Mouse (Mus musculus) intestine, embryonic 16.5 days (tissue): ENCODE data around the gene Cmah. TPM values are rescaled to one million over a fixed set of nuclear protein-coding genes. Genes with fewer than 3 reads are reported as not detected.

Source experiments
- ATAC-seq: fragments of 200-750 bp; cut with Nextera tagmentation; 2 replicates; pipeline ENCODE4 v1.8.0; 2017; ENCODE audit warnings: moderate TSS enrichment, moderate library complexity
- H3K27ac ChIP-seq: fragments of 300-500 bp; sonication (generic); 2 replicates; pipeline ENCODE4 v1.5.1; 2014; ENCODE audit warnings: mild to moderate bottlenecking, low read length
- H3K27me3 ChIP-seq: fragments of 300-500 bp; sonication (generic); replicated peaks from 2 replicates; pipeline ENCODE4 v1.6.1; 2014; ENCODE audit warnings: low read length, control low read depth, mixed read lengths; ENCODE audit not compliant: control insufficient read depth, insufficient read depth
- H3K36me3 ChIP-seq: fragments of 300-500 bp; sonication (generic); 2 replicates; pipeline ENCODE4 v1.6.1; 2014; ENCODE audit warnings: low read length, control low read depth; ENCODE audit not compliant: control insufficient read depth, insufficient read depth
- H3K4me1 ChIP-seq: fragments of 300-500 bp; sonication (generic); 2 replicates; pipeline ENCODE4 v1.6.1; 2014; ENCODE audit warnings: low read length, control low read depth, mixed read lengths; ENCODE audit not compliant: control insufficient read depth, insufficient read depth
- H3K4me2 ChIP-seq: fragments of 300-500 bp; sonication (generic); 2 replicates; pipeline ENCODE4 v1.6.1; 2014; ENCODE audit warnings: low read depth, low read length, control low read depth
- H3K4me3 ChIP-seq: fragments of 300-500 bp; sonication (generic); 2 replicates; pipeline ENCODE4 v1.5.1; 2014; ENCODE audit warnings: mild to moderate bottlenecking, low read length
- H3K9ac ChIP-seq: fragments of 300-500 bp; sonication (generic); 2 replicates; pipeline ENCODE4 v1.6.1; 2014; ENCODE audit warnings: low read depth, low read length
- H3K9me3 ChIP-seq: fragments of 300-500 bp; sonication (generic); 2 replicates; pipeline ENCODE4 v1.6.1; 2016; ENCODE audit warnings: low read length, control low read depth; ENCODE audit not compliant: control insufficient read depth
- WGBS: fragments of 180-500 bp; shearing (Covaris S2); extraction: QIAGEN DNeasy Blood & Tissue Kit; methylation state at CpG from one replicate; pipeline ENCODE4 v1.1.7; 2014; 5-methylcytosine and 5-hydroxymethylcytosine counted together
- polyA plus RNA-seq: library from polyadenylated mRNA; unstranded; fragments of >200 nt; fragmentation: Nextera tagmentation; extraction: Ambion mirVana; gene quantifications from 2 replicates; pipeline ENCODE4 v1.2.1, GENCODE M21; 2015

The Cmah gene
- polyA plus RNA-seq, 1 experiment from 2014 or later = 0.27 TPM

- H3K4me2 ChIP-seq = no peak overlapping the region
- WGBS = 92% methylated on average over 4 of the region's 4 CpGs
- no peak overlapping the region for H3K9ac ChIP-seq
Measured at GRCm38 (mm10) chr13:24488526-24489070, 161.4 kb downstream of the Cmah start.

GRCm38 (mm10) chr13:24489515-24489914 is 162.3 kb downstream of the Cmah start:
- WGBS = 80% methylated on average over 3 of the region's 3 CpGs
- no peak overlapping the region for H3K4me3 ChIP-seq
- no peak overlapping the region for H3K27ac ChIP-seq
- no peak overlapping the region for H3K9ac ChIP-seq
- H3K4me1 ChIP-seq = no peaks in the 10 kb centered on the region
- H3K4me2 ChIP-seq = no peak overlapping the region
- no peaks in the 10 kb centered on the region for H3K27me3 ChIP-seq
- H3K36me3 ChIP-seq = no peaks in the 10 kb centered on the region
- ATAC-seq = no peak
- H3K9me3 ChIP-seq = no peaks in the 10 kb centered on the region; the same call in 1 of the 2 replicates

More at GRCm38 (mm10) chr13:24488526-24489070, 161.4 kb downstream of the Cmah start:
- Histone ChIP-seq H3K4me3 (no peak overlapping the region), H3K27me3 (no peaks in the 10 kb centered on the region), H3K27ac (no peak overlapping the region), H3K36me3 (no peaks in the 10 kb centered on the region), H3K9me3 (no peaks in the 10 kb centered on the region; the same call in 1 of the 2 replicates), H3K4me1 (no peaks in the 10 kb centered on the region)
- ATAC-seq = no peak

DNA sequence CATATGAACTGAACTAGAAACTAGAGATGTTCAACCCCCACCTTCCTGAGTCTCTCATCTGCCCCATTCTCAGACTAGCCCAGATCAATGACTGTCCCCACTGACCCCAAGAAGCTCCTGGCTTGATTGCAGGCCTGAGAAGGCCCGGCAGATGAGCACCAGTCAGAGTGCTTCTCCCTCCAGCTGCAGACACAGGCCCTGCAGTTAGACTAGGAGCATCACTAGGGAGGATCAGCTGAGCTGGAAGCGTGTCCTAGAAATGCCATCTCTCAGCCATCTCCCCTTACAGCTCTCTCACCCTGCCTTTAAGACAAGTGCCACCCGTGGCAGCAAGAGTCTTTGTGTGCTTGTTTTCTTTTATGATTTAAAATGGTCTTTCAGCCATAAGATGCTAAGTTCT is 162.8 kb downstream of the Cmah start:
- Histone ChIP-seq H3K4me2 (no peak overlapping the region), H3K9ac (no peak overlapping the region), H3K36me3 (no peaks in the 10 kb centered on the region), H3K27me3 (no peaks in the 10 kb centered on the region), H3K4me1 (no peaks in the 10 kb centered on the region), H3K9me3 (no peaks in the 10 kb centered on the region; the same call in 1 of the 2 replicates), H3K4me3 (no peak overlapping the region), H3K27ac (no peak overlapping the region)
- no peak for ATAC-seq
- 66% methylated on average over 3 of the region's 3 CpGs for WGBS

GRCm38 (mm10) chr13:24491101-24491500 is 163.9 kb downstream of the Cmah start:
- Histone ChIP-seq H3K4me3 (no peak overlapping the region), H3K9me3 (no peaks in the 10 kb centered on the region; the same call in 1 of the 2 replicates), H3K36me3 (no peaks in the 10 kb centered on the region), H3K27me3 (no peaks in the 10 kb centered on the region), H3K27ac (no peak overlapping the region), H3K4me2 (no peak overlapping the region), H3K4me1 (no peaks in the 10 kb centered on the region), H3K9ac (no peak overlapping the region)
- no peak for ATAC-seq
- 83% methylated on average over 3 of the region's 3 CpGs for WGBS

GRCm38 (mm10) chr13:24493784-24494183 is 166.6 kb downstream of the Cmah start:
- H3K4me3 ChIP-seq = no peak overlapping the region
- H3K36me3 ChIP-seq = no peaks in the 10 kb centered on the region
- H3K9ac ChIP-seq = no peak overlapping the region
- no peaks in the 10 kb centered on the region for H3K27me3 ChIP-seq
- H3K4me1 ChIP-seq = no peaks in the 10 kb centered on the region
- H3K4me2 ChIP-seq = no peak overlapping the region
- no peak for ATAC-seq
- no peaks in the 10 kb centered on the region for H3K9me3 ChIP-seq
- H3K27ac ChIP-seq = no peak overlapping the region
- 72% methylated on average over 3 of the region's 3 CpGs for WGBS

- Histone ChIP-seq H3K27me3 (no peaks in the 10 kb centered on the region), H3K27ac (no peak overlapping the region), H3K36me3 (no peaks in the 10 kb centered on the region), H3K4me3 (no peak overlapping the region), H3K9me3 (no peaks in the 10 kb centered on the region), H3K4me2 (no peak overlapping the region), H3K9ac (no peak overlapping the region), H3K4me1 (no peaks in the 10 kb centered on the region)
- no peak for ATAC-seq
- 84% methylated on average over 5 of the region's 5 CpGs for WGBS
Measured at GRCm38 (mm10) chr13:24496353-24496752, 169.1 kb downstream of the Cmah start.

DNA sequence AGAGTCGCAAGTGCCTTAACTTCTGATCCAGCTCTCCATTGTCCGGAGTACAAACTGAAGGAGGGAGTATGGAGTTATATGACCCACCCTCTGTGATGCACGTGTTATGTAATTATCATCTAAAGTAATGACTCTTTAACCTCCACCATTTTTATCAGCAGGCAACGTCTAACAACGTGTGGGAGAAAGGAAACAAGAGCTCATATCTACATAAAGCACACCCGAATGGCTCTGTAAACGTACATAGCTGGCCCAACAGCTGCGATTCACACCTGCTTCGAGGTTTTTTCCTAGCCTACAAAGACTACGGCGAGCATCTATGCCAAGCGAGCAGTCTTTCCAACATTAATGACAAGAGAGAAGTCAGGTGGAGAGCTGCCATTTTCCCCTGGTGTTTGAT is 169.8 kb downstream of the Cmah start:
- Histone ChIP-seq H3K4me3 (no peak overlapping the region), H3K9ac (no peak overlapping the region), H3K36me3 (no peaks in the 10 kb centered on the region), H3K4me1 (no peaks in the 10 kb centered on the region), H3K4me2 (no peak overlapping the region), H3K9me3 (no peaks in the 10 kb centered on the region), H3K27me3 (no peaks in the 10 kb centered on the region), H3K27ac (no peak overlapping the region)
- 74% methylated on average over 12 of the region's 12 CpGs for WGBS
- no peak for ATAC-seq

DNA sequence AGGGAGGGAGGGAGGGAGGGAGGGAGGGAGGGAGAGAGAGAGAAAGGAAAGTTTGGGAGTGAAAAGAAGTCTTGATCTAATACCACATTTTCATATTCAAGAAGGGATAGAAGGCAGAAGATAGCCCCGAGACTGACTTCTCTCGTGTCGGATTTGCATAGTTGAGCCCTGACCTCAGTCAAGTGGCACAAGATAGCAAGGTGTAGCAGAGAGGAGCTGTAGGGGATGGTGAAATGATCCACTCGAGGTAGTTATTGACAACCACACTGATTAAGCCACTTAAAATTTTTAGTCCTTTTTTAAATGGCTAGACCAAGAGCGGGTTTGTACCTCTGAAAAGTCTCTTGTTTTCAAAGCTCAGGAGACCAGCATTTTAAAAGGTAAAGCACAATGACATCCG is 171.1 kb downstream of the Cmah start:
- 83% methylated on average over 6 of the region's 6 CpGs for WGBS
- Histone ChIP-seq H3K4me1 (no peaks in the 10 kb centered on the region), H3K36me3 (no peaks in the 10 kb centered on the region), H3K4me2 (no peak overlapping the region), H3K9me3 (no peaks in the 10 kb centered on the region), H3K9ac (no peak overlapping the region), H3K27me3 (no peaks in the 10 kb centered on the region), H3K4me3 (no peak overlapping the region), H3K27ac (no peak overlapping the region)
- no peak for ATAC-seq

GRCm38 (mm10) chr13:24499505-24499904 is 172.3 kb downstream of the Cmah start:
- Histone ChIP-seq H3K36me3 (no peaks in the 10 kb centered on the region), H3K4me3 (no peak overlapping the region)
- 44% methylated on average over 3 of the region's 3 CpGs for WGBS

More at GRCm38 (mm10) chr13:24499505-24499904, 172.3 kb downstream of the Cmah start:
- H3K27ac ChIP-seq = no peak overlapping the region
- no peak for ATAC-seq
- H3K4me1 ChIP-seq = no peaks in the 10 kb centered on the region
- no peaks in the 10 kb centered on the region for H3K27me3 ChIP-seq
- no peaks in the 10 kb centered on the region for H3K9me3 ChIP-seq
- H3K4me2 ChIP-seq = no peak overlapping the region
- no peak overlapping the region for H3K9ac ChIP-seq
